Mouse (Mus musculus): ENCODE measurements at regions not wholly inside any gene's neighbourhood (a gene's known extent, or its start where the extent isn't known, plus 50 kb on each side); places are given as distances from the start of the nearest gene placed in this dataset.

- no peak for DNase-seq
These were observed 170.2 kb downstream of the Adck1 start for GRCm38 (mm10) chr12:88530450-88531143.

- no peak for DNase-seq
These were observed 172.1 kb downstream of the Adck1 start for GRCm38 (mm10) chr12:88532261-88532973.

GRCm38 (mm10) chr12:88551856-88552255 lies 170.8 kb upstream of the Nrxn3 start:
- no peak for DNase-seq

- no peak for DNase-seq
These were observed 167.2 kb upstream of the Nrxn3 start for GRCm38 (mm10) chr12:88555475-88555874.

- DNase-seq: no peak
These were observed 164.6 kb upstream of the Nrxn3 start for GRCm38 (mm10) chr12:88558036-88558435.

GRCm38 (mm10) chr12:88579974-88580373 lies 142.7 kb upstream of the Nrxn3 start:
- no peak for DNase-seq

GRCm38 (mm10) chr12:88605939-88606338 lies 116.7 kb upstream of the Nrxn3 start:
- DNase-seq: no peak

GRCm38 (mm10) chr12:88620084-88620483 lies 102.6 kb upstream of the Nrxn3 start:
- no peak for DNase-seq

- DNase-seq: no peak
These were observed 78.4 kb upstream of the Nrxn3 start for GRCm38 (mm10) chr12:88644281-88644680.

GRCm38 (mm10) chr12:88652001-88652719 lies 70.5 kb upstream of the Nrxn3 start:
- peak in 1 of 2 experiments; percentile 9 for DNase-seq

All from kidney, postnatal 36 days (tissue).